In the genomic region with DNA sequence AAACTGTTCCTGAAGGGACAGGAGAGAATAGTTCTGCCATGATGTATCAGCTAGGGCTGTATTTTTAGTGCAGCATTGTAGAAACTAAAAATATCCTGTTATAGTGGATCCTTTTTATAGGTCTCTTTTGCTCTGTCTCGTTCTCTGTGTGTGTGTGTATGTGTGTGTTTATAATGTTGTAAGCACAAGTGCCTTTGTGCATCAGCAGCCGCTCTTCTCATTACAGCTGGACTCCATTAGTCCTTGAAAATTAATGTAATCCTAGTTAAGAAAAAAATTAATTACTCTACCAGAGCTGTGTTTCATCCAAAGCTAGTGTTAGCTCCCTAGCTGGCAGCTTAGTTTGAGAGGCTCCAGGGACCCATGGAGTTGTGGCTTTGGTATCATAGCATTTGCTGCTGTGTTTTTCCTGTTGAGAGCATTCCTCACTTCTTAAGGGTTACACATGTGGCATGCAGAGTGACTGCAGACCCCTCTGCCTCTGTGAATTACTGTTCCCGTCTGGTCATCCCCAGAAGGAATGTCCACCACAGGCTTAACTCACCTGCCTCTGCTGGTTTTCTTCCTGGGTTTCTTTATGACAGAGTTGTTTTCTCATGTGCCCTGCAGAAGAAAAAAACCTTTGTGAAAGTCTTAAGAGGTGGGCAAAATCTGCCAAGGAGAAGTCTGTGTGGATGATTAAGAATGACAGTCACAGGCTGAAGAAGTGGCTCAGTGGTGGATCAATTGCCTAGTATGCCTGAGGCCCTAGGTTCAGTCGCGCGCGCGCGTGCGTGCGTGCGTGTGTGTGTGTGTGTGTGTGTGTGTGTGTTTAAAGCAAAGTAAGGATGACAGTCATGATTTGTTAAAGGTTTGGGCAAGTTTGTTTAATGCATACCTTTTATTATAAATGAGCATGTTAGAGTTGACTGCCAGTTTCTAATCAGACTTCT, we compare ENCODE assay signal across 8 mouse cellular contexts.
DNase-seq lines count a peak whose midpoint lies in the region; ATAC-seq and TF ChIP-seq lines count a peak whose summit lies in the region.

No protein-coding gene starts in this region.

- TF ChIP-seq CTCF in left cerebral cortex, adult 2 months (IDR thresholded peaks at IDR 0.05), result no peak

- 74% methylated on average over 12 of the region's 12 CpGs for WGBS in heart, embryonic 16.5 days

- peak overlapping the region; percentile 84 for H3K27ac ChIP-seq in left cerebral cortex, adult 2 months
- peak overlapping the region; percentile 97 for H3K27ac ChIP-seq in heart, embryonic 16.5 days (ENCODE audit: low read length)

- H3K36me3 ChIP-seq in heart, embryonic 16.5 days (ENCODE audit: control insufficient read depth, insufficient read depth), result no peaks in the 10 kb centered on the region

- no peaks in the 10 kb centered on the region for H3K27me3 ChIP-seq in heart, embryonic 16.5 days (ENCODE audit: control insufficient read depth, insufficient read depth, low read length)

- no peak overlapping the region for H3K4me3 ChIP-seq in left cerebral cortex, adult 2 months
- H3K4me3 ChIP-seq in heart, embryonic 16.5 days (ENCODE audit: low read length), result 0 out of 2 replicates have a peak overlapping the region, but pooled peaks have one; percentile 9

- H3K9ac ChIP-seq in heart, embryonic 16.5 days (ENCODE audit: low read length), result peak overlapping the region; percentile 61

- intact Hi-C loops in left cerebral cortex, adult 2 months (cut with DNase I), result no loop called here
- intact Hi-C loops in left cerebral cortex, postnatal 10 days (cut with DNase I), result no loop called here
- intact Hi-C loops in gastrocnemius, postnatal 14 days (cut with DNase I; ENCODE audit: low total_unique reads), result no loop called here

- H3K4me1 ChIP-seq in heart, embryonic 16.5 days (ENCODE audit: control insufficient read depth, insufficient read depth, low read length), result peaks cover 55% of the 10 kb centered on the region

- peak; percentile 49 for ATAC-seq in heart, embryonic 16.5 days (replicated peaks; ENCODE audit: extremely low read depth, insufficient read depth, low FRiP score)
- ATAC-seq in frontal cortex, adult (ENCODE audit: low TSS enrichment), result no peak; the same call in 1 of the 2 replicates

- H3K9me3 ChIP-seq in heart, embryonic 16.5 days (replicated peaks; ENCODE audit: control insufficient read depth, low read length), result no peaks in the 10 kb centered on the region

- DNase-seq in left cerebral cortex, adult 2 months (ENCODE audit: extremely low spot score in 1 of 2, low spot score in 2 of 2), result no peak
- no peak for DNase-seq in left cerebral cortex, postnatal 10 days (ENCODE audit: extremely low spot score in 1 of 2, low spot score in 2 of 2)
- peak; percentile 19 for DNase-seq in embryo, embryonic 9.5 days (ENCODE audit: extremely low spot score)
- DNase-seq in neural tube, embryonic 10.5 days (ENCODE audit: extremely low spot score, low spot score), result peak; percentile 29
- DNase-seq in right cerebral cortex, adult 18-20 months, result no peak
- DNase-seq in gastrocnemius, postnatal 14 days, result no peak

- peak overlapping the region; percentile 53 for H3K4me2 ChIP-seq in heart, embryonic 16.5 days (ENCODE audit: low read depth, low read length)

Comparison
In these comparisons a context has a peak if more than half of its experiments do, and no peak if none do; other contexts are left out.
1. DNase-seq: peak in embryo, embryonic 9.5 days (single experiment) and neural tube, embryonic 10.5 days (single experiment); none in left cerebral cortex, adult 2 months (0 of 2), left cerebral cortex, postnatal 10 days (0 of 2), right cerebral cortex, adult 18-20 months (single experiment) and gastrocnemius, postnatal 14 days (single experiment).